Mouse (Mus musculus) CD4-positive, CD25-positive, alpha-beta regulatory T cell, adult 4 months (primary cell): ENCODE results near the gene Pcbp3. TPM values are rescaled to one million over a fixed set of nuclear protein-coding genes. Genes with fewer than 3 reads are reported as not detected.

Source experiments
- ATAC-seq: one replicate; pipeline ENCODE4 v1.8.0; 2017
- polyA plus RNA-seq, 2 experiments: library from polyadenylated mRNA; unstranded; fragments of 100-300 nt; shearing (Covaris generic); gene quantifications; one replicate each; pipeline ENCODE4 v1.2.1; 2017

Pcbp3 gene
- polyA plus RNA-seq, 2 experiments from 2014 or later = 5.3 to 12.6 TPM

- ATAC-seq = no peak
These were observed 37.2 kb downstream of the Pcbp3 start for GRCm38 (mm10) chr10:76924441-76924840.

GRCm38 (mm10) chr10:76918086-76918485, 43.6 kb downstream of the Pcbp3 start:
- ATAC-seq = no peak

GRCm38 (mm10) chr10:76906434-76906833, 55.3 kb downstream of the Pcbp3 start:
- no peak for ATAC-seq

- no peak for ATAC-seq
These were observed 55.7 kb downstream of the Pcbp3 start for GRCm38 (mm10) chr10:76905935-76906341.

- ATAC-seq = no peak
These were observed 58.0 kb downstream of the Pcbp3 start for GRCm38 (mm10) chr10:76903694-76904093.

- ATAC-seq = no peak
These were observed 58.6 kb downstream of the Pcbp3 start for GRCm38 (mm10) chr10:76903099-76903498.

GRCm38 (mm10) chr10:76902588-76902987, 59.1 kb downstream of the Pcbp3 start:
- ATAC-seq = no peak

- no peak for ATAC-seq
These were observed 63.3 kb downstream of the Pcbp3 start for GRCm38 (mm10) chr10:76898428-76898827.

- no peak for ATAC-seq
These were observed 70.2 kb downstream of the Pcbp3 start for GRCm38 (mm10) chr10:76891456-76891855.

GRCm38 (mm10) chr10:76883442-76884244, 78.0 kb downstream of the Pcbp3 start:
- no peak for ATAC-seq

GRCm38 (mm10) chr10:76882644-76883441, 78.8 kb downstream of the Pcbp3 start:
- ATAC-seq = no peak

GRCm38 (mm10) chr10:76881900-76882299, 79.8 kb downstream of the Pcbp3 start:
- no peak for ATAC-seq

GRCm38 (mm10) chr10:76875310-76875709, 86.4 kb downstream of the Pcbp3 start:
- ATAC-seq = no peak

GRCm38 (mm10) chr10:76874879-76875278, 86.8 kb downstream of the Pcbp3 start:
- ATAC-seq = no peak

- ATAC-seq = no peak
These were observed 87.3 kb downstream of the Pcbp3 start for GRCm38 (mm10) chr10:76874398-76874797.

- ATAC-seq = no peak
These were observed 87.7 kb downstream of the Pcbp3 start for GRCm38 (mm10) chr10:76873948-76874347.

- ATAC-seq = no peak
These were observed 89.0 kb downstream of the Pcbp3 start for GRCm38 (mm10) chr10:76872736-76873135.

- ATAC-seq = no peak
These were observed 95.8 kb downstream of the Pcbp3 start for GRCm38 (mm10) chr10:76865936-76866335.

- no peak for ATAC-seq
These were observed 100.7 kb downstream of the Pcbp3 start for GRCm38 (mm10) chr10:76860998-76861397.

GRCm38 (mm10) chr10:76859355-76860127, 102.1 kb downstream of the Pcbp3 start:
- ATAC-seq = no peak

GRCm38 (mm10) chr10:76857879-76858278, 103.8 kb downstream of the Pcbp3 start:
- ATAC-seq = no peak

- ATAC-seq = no peak
These were observed 115.2 kb downstream of the Pcbp3 start for GRCm38 (mm10) chr10:76846480-76846879.

GRCm38 (mm10) chr10:76844901-76845300, 116.8 kb downstream of the Pcbp3 start:
- ATAC-seq = no peak
